Mouse (Mus musculus) stomach, postnatal 0 days (tissue): ENCODE measurements around the gene Fbxw7. TPM values are rescaled to one million over a fixed set of nuclear protein-coding genes. Genes with fewer than 3 reads are reported as not detected.
A peak's percentile ranks its signal among the peaks of the same experiment; 100 is the strongest.

ENCODE experiments used
- ATAC-seq: fragments of 200-750 bp; cut with Nextera tagmentation; 2 replicates; pipeline ENCODE4 v1.8.0; 2017; ENCODE audit not compliant: low FRiP score, low TSS enrichment
- DNase-seq: peaks from one replicate; pipeline ENCODE4 v3.0.0-alpha.2; 2016; ENCODE audit warnings: low spot score
- H3K27ac ChIP-seq: fragments of 300-500 bp; sonication (generic); replicated peaks from 2 replicates; pipeline ENCODE4 v1.5.1; 2014; ENCODE audit warnings: mild to moderate bottlenecking, control low read depth
- H3K27me3 ChIP-seq: fragments of 300-500 bp; sonication (generic); 2 replicates; pipeline ENCODE4 v1.6.1; 2014; ENCODE audit warnings: low read length; ENCODE audit not compliant: control insufficient read depth, insufficient read depth
- H3K36me3 ChIP-seq: fragments of 300-500 bp; sonication (generic); 2 replicates; pipeline ENCODE4 v1.6.1; 2014; ENCODE audit warnings: low read length, mixed read lengths; ENCODE audit not compliant: control insufficient read depth, insufficient read depth
- H3K4me1 ChIP-seq: fragments of 300-500 bp; sonication (generic); replicated peaks from 2 replicates; pipeline ENCODE4 v1.6.1; 2014; ENCODE audit warnings: antibody characterized with exemption; ENCODE audit not compliant: control insufficient read depth, insufficient read depth
- H3K4me2 ChIP-seq: fragments of 300-500 bp; sonication (generic); replicated peaks from 2 replicates; pipeline ENCODE4 v1.6.1; 2014; ENCODE audit warnings: low read depth, mild to moderate bottlenecking, control low read depth, moderate library complexity
- H3K4me3 ChIP-seq: fragments of 300-500 bp; sonication (generic); 2 replicates; pipeline ENCODE4 v1.5.1; 2014; ENCODE audit warnings: low read depth, low read length, control low read depth
- H3K9ac ChIP-seq: fragments of 300-500 bp; sonication (generic); 2 replicates; pipeline ENCODE4 v1.6.1; 2014; ENCODE audit warnings: mild to moderate bottlenecking, low read length, control low read depth, mixed read lengths
- H3K9me3 ChIP-seq: fragments of 300-500 bp; sonication (generic); 2 replicates; pipeline ENCODE4 v1.6.1; 2016; ENCODE audit warnings: low read length; ENCODE audit not compliant: control insufficient read depth
- CTCF ChIP-seq: IDR thresholded peaks from 2 replicates; pipeline ENCODE4 v1.5.1; 2016; ENCODE audit warnings: antibody characterized with exemption, low read depth, mild to moderate bottlenecking, moderate library complexity
- EP300 ChIP-seq: optimal IDR thresholded peaks from 2 replicates; pipeline ENCODE3; 2016; ENCODE audit warnings: antibody characterized with exemption
- WGBS: fragments of 180-500 bp; shearing (Covaris S2); extraction: QIAGEN DNeasy Blood & Tissue Kit; methylation state at CpG from one replicate; pipeline ENCODE4 v1.1.7; 2014; 5-methylcytosine and 5-hydroxymethylcytosine counted together
- polyA plus RNA-seq: library from polyadenylated mRNA; unstranded; fragments of >200 nt; fragmentation: Nextera tagmentation; extraction: Ambion mirVana; gene quantifications from 2 replicates; pipeline ENCODE4 v1.2.1, GENCODE M21; 2015

The Fbxw7 gene
- polyA plus RNA-seq, 1 experiment from 2014 or later, result 7.4 TPM

GRCm38 (mm10) chr3:84897952-84898351 is 82.9 kb downstream of the Fbxw7 start:
- peak; percentile 61; the same call in 1 of the 2 replicates for ATAC-seq
- H3K27me3 ChIP-seq, result no peaks in the 10 kb centered on the region
- no peak for TF ChIP-seq CTCF
- no peak for TF ChIP-seq EP300
- no peaks in the 10 kb centered on the region for H3K4me1 ChIP-seq
- H3K4me3 ChIP-seq, result no peak overlapping the region
- no peak overlapping the region for H3K4me2 ChIP-seq
- H3K9ac ChIP-seq, result no peak overlapping the region
- H3K27ac ChIP-seq, result no peak overlapping the region; the same call in 1 of the 2 replicates
- 57% methylated on average over 8 of the region's 8 CpGs for WGBS
- no peaks in the 10 kb centered on the region for H3K36me3 ChIP-seq
- no peaks in the 10 kb centered on the region for H3K9me3 ChIP-seq
- DNase-seq, result peak; percentile 35

DNA sequence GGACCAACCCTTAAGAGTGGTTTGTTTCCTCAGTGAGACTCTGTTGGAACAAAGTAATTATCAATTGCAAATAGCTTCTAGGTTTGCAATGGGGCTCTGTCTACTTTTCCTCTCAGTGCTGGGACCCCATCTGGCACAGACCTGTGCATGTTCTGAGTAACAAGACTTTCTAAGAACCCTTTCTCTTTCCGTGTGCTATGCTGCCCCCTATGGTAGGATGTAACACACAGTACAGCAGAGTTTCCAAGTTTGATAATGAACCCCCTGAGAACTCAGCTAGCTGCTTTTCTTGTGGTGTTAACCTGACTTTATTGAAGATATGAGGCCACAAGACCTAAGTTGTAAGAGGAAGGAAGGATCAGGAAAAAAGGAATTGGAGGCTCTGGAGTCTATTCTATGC is 91.5 kb downstream of the Fbxw7 start:
- TF ChIP-seq EP300 (no peak), CTCF (peak; percentile 79)

DNA sequence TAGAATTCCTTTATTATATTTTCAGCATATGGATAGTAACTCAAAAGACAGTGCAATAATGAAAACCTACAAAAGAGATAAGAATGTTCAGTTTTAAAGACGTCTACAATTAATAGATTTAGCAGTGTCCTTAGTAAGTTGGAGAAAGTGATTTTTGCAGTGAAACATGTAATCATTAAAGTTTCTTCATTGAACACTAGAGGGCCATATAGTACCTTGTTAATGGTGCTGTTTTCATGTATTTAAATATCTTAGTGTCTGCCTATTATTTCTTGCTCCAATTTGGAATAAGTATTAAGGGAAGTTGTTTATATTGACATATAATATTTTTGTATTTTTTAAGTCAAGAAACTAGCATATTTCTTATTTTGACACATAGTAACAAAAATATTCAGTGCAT is 99.2 kb downstream of the Fbxw7 start:
- Histone ChIP-seq H3K36me3 (no peaks in the 10 kb centered on the region), H3K4me3 (no peak overlapping the region), H3K27ac (no peak overlapping the region), H3K9ac (no peak overlapping the region), H3K4me2 (no peak overlapping the region), H3K4me1 (no peaks in the 10 kb centered on the region), H3K27me3 (no peaks in the 10 kb centered on the region), H3K9me3 (no peaks in the 10 kb centered on the region)
- TF ChIP-seq EP300 (no peak), CTCF (peak; percentile 67)
- ATAC-seq (no peak), DNase-seq (no peak)
- WGBS, result 29% methylated on average over 1 of the region's 1 CpGs

More for the DNA sequence above, 91.5 kb downstream of the Fbxw7 start:
- Histone ChIP-seq H3K36me3 (peaks cover 4% of the 10 kb centered on the region; the same call in 1 of the 2 replicates), H3K9me3 (no peaks in the 10 kb centered on the region), H3K27me3 (no peaks in the 10 kb centered on the region), H3K4me2 (no peak overlapping the region), H3K4me3 (no peak overlapping the region), H3K9ac (no peak overlapping the region), H3K4me1 (no peaks in the 10 kb centered on the region), H3K27ac (no peak overlapping the region)
- ATAC-seq (0 out of 2 replicates have a peak, but pooled peaks have one; percentile 65), DNase-seq (peak; percentile 38)
- 15% methylated on average over 1 of the region's 1 CpGs for WGBS

DNA sequence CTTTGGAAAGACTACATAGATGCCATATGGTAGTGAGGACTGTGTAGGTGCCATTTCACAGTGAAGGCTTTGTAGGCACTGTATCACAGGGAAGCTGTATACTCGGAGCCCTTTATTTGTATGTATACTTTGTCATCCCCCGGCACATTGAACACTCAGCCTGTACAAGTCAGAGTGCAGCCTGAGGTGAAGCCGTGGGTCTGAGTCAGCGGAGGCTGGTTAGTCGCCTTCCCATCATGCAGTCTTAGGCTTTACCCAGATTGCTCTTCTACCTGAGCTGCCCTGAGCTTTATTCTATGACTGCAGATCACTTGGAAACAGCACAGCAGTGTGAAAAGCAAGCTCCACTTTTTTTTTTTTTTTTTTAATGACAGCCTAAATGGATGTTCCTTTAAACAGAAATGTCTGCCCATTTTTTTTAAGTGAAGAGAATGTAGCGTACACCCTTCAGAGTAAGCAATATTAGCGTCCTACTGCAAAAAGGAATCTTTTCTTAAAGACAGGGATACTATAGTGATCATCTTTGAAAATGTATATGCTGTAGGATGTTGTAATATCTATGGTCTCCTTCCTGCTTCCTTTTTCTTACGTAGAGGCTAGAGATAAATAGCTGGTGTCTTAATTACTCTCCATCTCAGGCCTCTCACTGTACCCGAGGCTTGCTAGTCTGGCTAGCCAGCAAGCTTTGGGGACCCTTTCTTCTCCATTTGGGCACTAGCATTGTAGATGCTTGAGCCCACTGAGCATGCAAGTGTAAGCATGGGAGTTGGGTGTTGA is 103.0 kb downstream of the Fbxw7 start:
- Histone ChIP-seq H3K9me3 (no peaks in the 10 kb centered on the region), H3K36me3 (no peaks in the 10 kb centered on the region), H3K4me2 (no peak overlapping the region), H3K4me1 (no peaks in the 10 kb centered on the region), H3K4me3 (no peak overlapping the region), H3K27me3 (no peaks in the 10 kb centered on the region), H3K27ac (no peak overlapping the region), H3K9ac (no peak overlapping the region)
- TF ChIP-seq EP300 (no peak), CTCF (no peak)
- 49% methylated on average over 9 of the region's 9 CpGs for WGBS
- ATAC-seq (no peak; the same call in 1 of the 2 replicates), DNase-seq (peak; percentile 19)

DNA sequence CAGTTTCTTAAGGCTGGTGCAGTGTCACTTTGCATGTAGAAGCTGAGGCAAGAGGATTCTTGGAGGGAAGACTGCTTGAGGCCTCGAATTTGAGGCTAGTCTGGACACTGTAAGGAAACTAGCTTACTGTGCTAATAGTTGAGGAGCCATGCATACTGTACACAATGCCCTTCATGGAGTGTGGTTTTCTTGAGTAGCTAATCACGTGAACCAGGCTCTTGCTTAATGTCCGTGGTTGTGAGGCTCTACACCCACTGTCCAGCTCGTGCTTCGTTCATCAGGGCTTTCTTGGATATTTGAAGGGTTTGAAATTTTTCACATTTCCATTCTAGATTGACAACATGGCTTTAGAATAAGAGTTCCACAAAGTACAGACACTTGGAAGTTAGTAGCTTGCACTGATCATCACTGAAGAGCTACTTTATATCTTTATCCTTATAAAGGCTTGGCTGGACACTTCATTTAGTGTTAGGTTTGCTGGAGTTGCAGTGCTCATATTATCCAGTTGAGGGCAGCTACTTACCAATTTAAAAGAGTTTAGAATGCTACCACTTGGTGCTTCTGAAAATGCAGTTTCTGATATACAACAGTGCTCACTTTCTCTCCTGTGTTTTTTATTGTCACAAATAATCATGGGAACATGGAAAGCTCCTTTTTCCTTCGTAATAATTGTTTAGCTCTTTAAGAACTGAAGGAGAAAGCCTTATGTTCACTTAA is 106.8 kb downstream of the Fbxw7 start:
- Histone ChIP-seq H3K27ac (no peak overlapping the region), H3K4me3 (no peak overlapping the region), H3K36me3 (no peaks in the 10 kb centered on the region), H3K9ac (no peak overlapping the region), H3K4me1 (no peaks in the 10 kb centered on the region), H3K27me3 (no peaks in the 10 kb centered on the region), H3K4me2 (no peak overlapping the region), H3K9me3 (no peaks in the 10 kb centered on the region)
- DNase-seq, result no peak
- no peak for TF ChIP-seq EP300
- peak; percentile 78 for TF ChIP-seq CTCF
- 74% methylated on average over 6 of the region's 6 CpGs for WGBS
- ATAC-seq, result no peak
